Mouse (Mus musculus) heart, embryonic 10.5 days (tissue): ENCODE data around the gene Plagl2. TPM values are rescaled to one million over a fixed set of nuclear protein-coding genes. Genes with fewer than 3 reads are reported as not detected.

ENCODE experiments used
- DNase-seq: peaks from one replicate; pipeline ENCODE4 v3.0.0-alpha.2; 2017; ENCODE audit warnings: low spot score
- H3K27ac ChIP-seq: fragments of 300-500 bp; sonication (generic); 2 replicates; pipeline ENCODE4 v1.5.1; 2016; ENCODE audit warnings: mild to moderate bottlenecking
- H3K27me3 ChIP-seq: fragments of 300-500 bp; sonication (generic); 2 replicates; pipeline ENCODE4 v1.6.1; 2016; ENCODE audit warnings: mild to moderate bottlenecking; ENCODE audit not compliant: poor library complexity, insufficient read depth, severe bottlenecking
- H3K36me3 ChIP-seq: fragments of 300-500 bp; sonication (generic); 2 replicates; pipeline ENCODE4 v1.6.1; 2016; ENCODE audit warnings: mild to moderate bottlenecking, moderate library complexity
- H3K4me1 ChIP-seq: fragments of 300-500 bp; sonication (generic); 2 replicates; pipeline ENCODE4 v1.6.1; 2016; ENCODE audit warnings: mild to moderate bottlenecking
- H3K4me3 ChIP-seq: fragments of 300-500 bp; sonication (generic); 2 replicates; pipeline ENCODE4 v1.5.1; 2016; ENCODE audit warnings: mild to moderate bottlenecking, moderate library complexity
- H3K9me3 ChIP-seq: fragments of 300-500 bp; sonication (generic); 2 replicates; pipeline ENCODE4 v1.6.1; 2016; ENCODE audit warnings: mild to moderate bottlenecking, moderate library complexity
- WGBS: fragments of 180-500 bp; shearing (Covaris S2); methylation state at CpG from one replicate; pipeline ENCODE4 v1.1.7; 2016; 5-methylcytosine and 5-hydroxymethylcytosine counted together
- polyA plus RNA-seq: library from polyadenylated mRNA; unstranded; fragments of >200 nt; fragmentation: Nextera tagmentation; extraction: Ambion mirVana; gene quantifications from 2 replicates; pipeline ENCODE4 v1.2.1, GENCODE M21; 2016

Gene Plagl2
- polyA plus RNA-seq, 1 experiment from 2014 or later: 22.8 TPM

- Histone ChIP-seq H3K4me3 (no peak overlapping the region), H3K9me3 (no peaks in the 10 kb centered on the region), H3K27ac (no peak overlapping the region), H3K36me3 (peaks cover 51% of the 10 kb centered on the region), H3K27me3 (no peaks in the 10 kb centered on the region), H3K4me1 (peaks cover 36% of the 10 kb centered on the region)
- 58% methylated on average over 4 of the region's 4 CpGs for WGBS
- no peak for DNase-seq
Measured at GRCm38 (mm10) chr2:153227959-153228358, 13.3 kb downstream of the Plagl2 start.

DNA sequence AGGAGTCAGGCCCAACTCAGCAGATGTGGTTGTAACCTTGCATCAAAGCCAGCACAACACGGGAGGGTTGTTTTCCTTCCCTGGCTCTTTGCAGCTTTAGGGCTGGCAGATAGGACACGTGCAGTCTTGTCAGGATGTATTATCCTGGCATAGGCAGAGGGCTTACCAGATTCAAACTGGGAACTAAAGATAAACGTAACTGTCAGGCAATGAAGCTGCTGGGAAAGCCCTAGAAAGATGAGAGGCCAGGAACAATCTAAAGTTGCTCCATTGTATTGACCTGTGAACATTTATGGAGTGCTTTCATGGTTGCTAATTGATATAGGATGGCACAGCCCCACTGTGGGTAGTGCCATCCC, 15.7 kb downstream of the Plagl2 start:
- 11% methylated on average over 3 of the region's 3 CpGs for WGBS
- H3K27ac ChIP-seq: peak overlapping the region; percentile 16; the same call in 1 of the 2 replicates
- peaks cover 31% of the 10 kb centered on the region for H3K36me3 ChIP-seq
- peaks cover 26% of the 10 kb centered on the region for H3K4me1 ChIP-seq
- no peaks in the 10 kb centered on the region for H3K9me3 ChIP-seq
- peak overlapping the region; percentile 69 for H3K4me3 ChIP-seq
- H3K27me3 ChIP-seq: no peaks in the 10 kb centered on the region
- no peak for DNase-seq

GRCm38 (mm10) chr2:153224946-153225594, 16.2 kb downstream of the Plagl2 start, which contains the start of gene Tspyl3:
Gene Tspyl3, minus strand, starts transcription at chr2:153225441.
- Histone ChIP-seq H3K27ac (peak within 1 kb of the TSS; percentile 88), H3K4me1 (peaks cover 26% of the 10 kb centered on the region), H3K4me3 (peak within 1 kb of the TSS; percentile 69), H3K27me3 (no peaks in the 10 kb centered on the region), H3K36me3 (peaks cover 26% of the 10 kb centered on the region), H3K9me3 (no peaks in the 10 kb centered on the region)
- DNase-seq: no peak
- WGBS: 1% methylated on average over 31 of the region's 31 CpGs

DNA sequence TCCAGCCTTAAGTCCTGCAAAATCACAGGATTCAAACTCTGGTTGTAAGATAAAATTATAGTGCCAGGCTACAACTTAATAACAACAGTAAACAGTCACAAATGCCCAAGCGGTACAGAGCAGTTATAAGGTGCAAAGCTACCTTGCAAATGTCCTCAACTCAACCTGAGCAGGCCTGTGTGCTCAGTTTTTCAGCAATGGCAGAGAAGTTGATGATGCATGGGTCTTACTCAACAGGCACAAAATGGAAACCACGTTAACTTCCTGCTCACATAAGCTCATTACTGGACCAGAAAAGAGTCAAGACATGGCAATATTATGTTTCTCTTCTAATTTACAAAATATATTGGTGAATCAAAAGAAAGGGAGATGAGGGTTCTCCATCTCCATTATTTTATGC, 18.7 kb downstream of the Plagl2 start:
- 90% methylated on average over 2 of the region's 2 CpGs for WGBS
- H3K9me3 ChIP-seq: no peaks in the 10 kb centered on the region
- H3K4me1 ChIP-seq: peaks cover 29% of the 10 kb centered on the region
- H3K36me3 ChIP-seq: peaks cover 4% of the 10 kb centered on the region; the same call in 1 of the 2 replicates
- H3K27me3 ChIP-seq: no peaks in the 10 kb centered on the region
- H3K4me3 ChIP-seq: no peak overlapping the region
- DNase-seq: no peak
- 0 out of 2 replicates have a peak overlapping the region, but pooled peaks have one; percentile 6 for H3K27ac ChIP-seq

DNA sequence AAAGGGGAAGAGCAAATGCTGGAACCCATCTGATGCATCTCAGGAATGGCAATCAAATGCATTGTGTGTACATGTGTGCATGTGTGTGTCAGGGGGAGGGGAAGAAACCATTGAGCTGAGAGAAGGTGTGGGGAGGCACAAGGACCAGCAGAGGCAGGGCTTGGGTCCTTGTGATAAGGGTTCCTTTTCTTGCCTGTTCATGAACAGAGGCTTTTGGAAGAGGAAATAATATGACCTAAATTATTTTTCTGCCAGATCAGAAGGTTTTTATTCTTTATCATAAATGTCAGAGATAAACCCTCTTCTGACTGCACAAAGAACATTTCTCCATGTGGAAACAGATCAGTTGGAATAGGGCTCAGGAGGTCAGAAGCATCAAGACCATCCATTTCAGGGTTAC, 19.1 kb downstream of the Plagl2 start:
- H3K9me3 ChIP-seq: no peaks in the 10 kb centered on the region
- H3K4me1 ChIP-seq: peaks cover 29% of the 10 kb centered on the region
- peaks cover 4% of the 10 kb centered on the region; the same call in 1 of the 2 replicates for H3K36me3 ChIP-seq
- H3K27me3 ChIP-seq: no peaks in the 10 kb centered on the region
- H3K27ac ChIP-seq: 0 out of 2 replicates have a peak overlapping the region, but pooled peaks have one; percentile 6
- no peak for DNase-seq
- H3K4me3 ChIP-seq: no peak overlapping the region

DNA sequence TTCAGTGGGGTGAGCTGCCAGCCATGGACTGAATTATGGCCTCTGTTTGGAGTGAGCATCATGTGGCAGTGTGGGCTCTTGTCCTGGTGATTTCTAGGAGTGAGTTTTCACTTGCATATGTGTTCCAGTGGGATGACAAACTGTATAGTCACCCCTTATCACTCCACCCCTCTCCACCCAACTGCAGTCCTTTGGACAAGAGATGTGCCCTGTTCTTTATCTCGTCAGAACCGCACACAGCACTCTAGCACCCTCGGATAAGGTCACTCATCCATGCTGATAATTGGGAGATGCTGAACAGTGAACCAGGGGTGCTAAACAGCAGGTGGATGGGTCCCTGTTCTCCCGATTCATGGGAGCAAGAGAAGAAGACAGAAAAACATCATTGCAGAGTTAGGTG, 19.6 kb downstream of the Plagl2 start:
- Histone ChIP-seq H3K27me3 (no peaks in the 10 kb centered on the region), H3K9me3 (no peaks in the 10 kb centered on the region), H3K27ac (0 out of 2 replicates have a peak overlapping the region, but pooled peaks have one; percentile 18), H3K4me3 (no peak overlapping the region), H3K4me1 (peaks cover 29% of the 10 kb centered on the region), H3K36me3 (peaks cover 4% of the 10 kb centered on the region; the same call in 1 of the 2 replicates)
- no peak for DNase-seq
- WGBS: 38% methylated on average over 4 of the region's 4 CpGs

- 64% methylated on average over 3 of the region's 3 CpGs for WGBS
Measured at GRCm38 (mm10) chr2:153218516-153218915, 22.7 kb downstream of the Plagl2 start.

GRCm38 (mm10) chr2:153217826-153218340, 23.3 kb downstream of the Plagl2 start:
- Histone ChIP-seq H3K36me3 (peaks cover 4% of the 10 kb centered on the region; the same call in 1 of the 2 replicates), H3K27ac (no peak overlapping the region), H3K4me3 (no peak overlapping the region), H3K4me1 (peaks cover 33% of the 10 kb centered on the region), H3K27me3 (no peaks in the 10 kb centered on the region), H3K9me3 (no peaks in the 10 kb centered on the region)
- DNase-seq: no peak
- WGBS: 50% methylated on average over 10 of the region's 10 CpGs

More at GRCm38 (mm10) chr2:153218516-153218915, 22.7 kb downstream of the Plagl2 start:
- Histone ChIP-seq H3K27me3 (no peaks in the 10 kb centered on the region), H3K27ac (no peak overlapping the region), H3K36me3 (peaks cover 4% of the 10 kb centered on the region; the same call in 1 of the 2 replicates), H3K9me3 (no peaks in the 10 kb centered on the region), H3K4me3 (no peak overlapping the region), H3K4me1 (peaks cover 33% of the 10 kb centered on the region)
- DNase-seq: no peak

DNA sequence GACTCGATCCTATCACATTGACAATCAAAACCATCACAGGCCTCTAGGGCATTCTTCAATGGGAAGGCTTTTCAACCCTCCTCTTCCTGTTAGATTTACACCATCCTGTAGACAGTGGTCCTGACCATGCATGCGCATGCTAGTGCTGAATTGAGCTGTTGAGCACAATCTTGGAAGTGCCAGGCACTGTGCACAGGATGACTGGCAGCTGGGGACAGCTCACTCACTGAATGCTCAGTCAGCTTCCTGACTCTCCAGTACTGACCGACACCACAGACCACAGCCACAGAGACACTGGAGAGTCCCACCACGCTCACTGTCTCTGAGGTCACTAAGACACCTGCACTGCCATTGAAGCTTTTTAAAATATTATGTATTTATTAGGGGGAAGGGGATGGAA, 25.8 kb downstream of the Plagl2 start:
- H3K4me3 ChIP-seq: no peak overlapping the region
- no peak for DNase-seq
- no peak overlapping the region for H3K27ac ChIP-seq
- no peaks in the 10 kb centered on the region for H3K27me3 ChIP-seq
- peaks cover 5% of the 10 kb centered on the region; the same call in 1 of the 2 replicates for H3K36me3 ChIP-seq
- no peaks in the 10 kb centered on the region for H3K9me3 ChIP-seq
- H3K4me1 ChIP-seq: peaks cover 33% of the 10 kb centered on the region
- WGBS: 66% methylated on average over 4 of the region's 4 CpGs

- peaks cover 10% of the 10 kb centered on the region for H3K36me3 ChIP-seq
- no peaks in the 10 kb centered on the region for H3K27me3 ChIP-seq
- H3K4me3 ChIP-seq: no peak overlapping the region
- H3K9me3 ChIP-seq: no peaks in the 10 kb centered on the region
- H3K27ac ChIP-seq: peak overlapping the region; percentile 22; the same call in 1 of the 2 replicates
- 49% methylated on average over 6 of the region's 6 CpGs for WGBS
- peaks cover 33% of the 10 kb centered on the region for H3K4me1 ChIP-seq
- DNase-seq: no peak
Measured at GRCm38 (mm10) chr2:153214771-153215259, 26.4 kb downstream of the Plagl2 start.

GRCm38 (mm10) chr2:153213351-153213750, 27.9 kb downstream of the Plagl2 start:
- Histone ChIP-seq H3K4me1 (peaks cover 25% of the 10 kb centered on the region), H3K36me3 (peaks cover 25% of the 10 kb centered on the region), H3K27me3 (no peaks in the 10 kb centered on the region), H3K9me3 (no peaks in the 10 kb centered on the region), H3K27ac (no peak overlapping the region), H3K4me3 (no peak overlapping the region)
- no peak for DNase-seq
- WGBS: 91% methylated on average over 4 of the region's 4 CpGs

- Histone ChIP-seq H3K27ac (no peak overlapping the region), H3K4me1 (peaks cover 18% of the 10 kb centered on the region), H3K27me3 (no peaks in the 10 kb centered on the region), H3K4me3 (no peak overlapping the region), H3K36me3 (peaks cover 42% of the 10 kb centered on the region), H3K9me3 (no peaks in the 10 kb centered on the region)
- 90% methylated on average over 5 of the region's 5 CpGs for WGBS
- no peak for DNase-seq
Measured at GRCm38 (mm10) chr2:153211451-153211850, 29.8 kb downstream of the Plagl2 start.

DNA sequence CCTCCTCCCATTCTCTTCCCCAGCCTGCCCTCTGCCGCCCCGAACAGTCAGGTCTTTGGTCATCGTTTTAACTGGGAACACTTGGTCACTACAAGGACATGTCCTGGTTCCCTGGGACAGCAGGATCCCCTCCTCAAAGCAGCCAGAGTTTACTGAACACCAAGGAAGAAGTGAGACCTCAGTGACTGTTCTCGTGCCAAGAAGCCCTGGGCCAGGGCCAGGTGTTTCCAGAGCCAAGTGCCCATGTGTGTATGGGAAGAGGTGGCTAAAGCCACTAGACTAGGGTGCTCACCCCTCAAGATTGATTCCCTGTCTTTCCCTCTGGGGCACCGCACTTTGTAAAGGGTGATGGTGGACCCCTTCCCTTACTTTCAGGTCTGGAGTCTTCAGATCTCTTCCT, 31.9 kb downstream of the Plagl2 start:
- Histone ChIP-seq H3K27ac (no peak overlapping the region), H3K4me3 (no peak overlapping the region), H3K27me3 (no peaks in the 10 kb centered on the region), H3K36me3 (peaks cover 64% of the 10 kb centered on the region), H3K9me3 (no peaks in the 10 kb centered on the region), H3K4me1 (peaks cover 5% of the 10 kb centered on the region)
- 93% methylated on average over 5 of the region's 5 CpGs for WGBS
- no peak for DNase-seq
